Mouse (Mus musculus) adrenal gland, adult 18-20 months (tissue): ENCODE measurements around the gene H2-M10.2. TPM values are rescaled to one million over a fixed set of nuclear protein-coding genes. Genes with fewer than 3 reads are reported as not detected.
A peak's percentile ranks its signal among the peaks of the same experiment; 100 is the strongest.
"Not testable (repeated sequence)": the region's sequence is repeated elsewhere in the genome, so short reads cannot be mapped to it uniquely, and the experiment has no call there.

Experiments used
- DNase-seq, 2 experiments: peaks; one replicate each; pipeline ENCODE4 v3.0.0; 2021 to 2022; ENCODE audit warnings: low spot score in 2 of 2
- total RNA-seq, 2 experiments: library from RNA; stranded (reverse); gene quantifications; 1 replicate in 1 of 2; 2 replicates in 1 of 2; pipeline ENCODE4 v1.2.3; 2021

Gene H2-M10.2
- total RNA-seq, 2 experiments from 2014 or later: not detected

GRCm38 (mm10) chr17:36253087-36253600, 33.1 kb downstream of the H2-M10.2 start:
- no peak for DNase-seq

DNA sequence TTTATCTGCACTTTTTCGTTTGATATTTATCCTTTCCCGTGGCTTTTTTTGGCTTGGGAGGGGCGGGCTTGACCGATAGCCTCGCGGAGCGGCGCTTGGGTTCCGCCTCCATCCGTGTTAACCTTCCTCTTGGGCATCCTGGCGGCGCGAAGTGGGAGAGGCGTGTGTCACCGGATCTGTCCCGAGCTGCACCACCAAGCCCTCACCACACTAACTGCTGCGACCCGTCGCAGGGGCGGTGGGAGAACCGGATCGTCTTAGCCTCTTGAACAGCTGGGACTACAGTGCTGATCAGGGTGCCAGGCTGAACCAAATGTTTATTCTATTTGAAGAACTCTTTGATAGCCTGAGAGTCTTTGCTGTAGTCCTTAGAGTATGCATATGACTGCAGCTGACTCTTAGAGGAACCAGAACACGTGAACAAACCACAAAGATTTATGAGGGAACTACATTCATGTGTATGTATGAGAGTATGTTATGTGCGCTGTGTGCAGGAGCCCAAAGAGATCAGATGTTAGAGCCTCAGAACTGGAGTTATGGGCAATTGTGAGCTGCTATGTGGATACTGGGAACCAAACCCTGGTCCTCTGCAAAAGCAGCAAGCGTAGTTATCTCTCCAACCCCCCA, 33.9 kb downstream of the H2-M10.2 start:
- peak; percentile 25 to 35 for DNase-seq

- no peak for DNase-seq
These were observed 37.4 kb downstream of the H2-M10.2 start for GRCm38 (mm10) chr17:36248886-36249285.

- DNase-seq: no peak
These were observed 40.5 kb downstream of the H2-M10.2 start for GRCm38 (mm10) chr17:36245741-36246140.

- DNase-seq: no peak
These were observed 42.3 kb downstream of the H2-M10.2 start for GRCm38 (mm10) chr17:36244031-36244430.

DNA sequence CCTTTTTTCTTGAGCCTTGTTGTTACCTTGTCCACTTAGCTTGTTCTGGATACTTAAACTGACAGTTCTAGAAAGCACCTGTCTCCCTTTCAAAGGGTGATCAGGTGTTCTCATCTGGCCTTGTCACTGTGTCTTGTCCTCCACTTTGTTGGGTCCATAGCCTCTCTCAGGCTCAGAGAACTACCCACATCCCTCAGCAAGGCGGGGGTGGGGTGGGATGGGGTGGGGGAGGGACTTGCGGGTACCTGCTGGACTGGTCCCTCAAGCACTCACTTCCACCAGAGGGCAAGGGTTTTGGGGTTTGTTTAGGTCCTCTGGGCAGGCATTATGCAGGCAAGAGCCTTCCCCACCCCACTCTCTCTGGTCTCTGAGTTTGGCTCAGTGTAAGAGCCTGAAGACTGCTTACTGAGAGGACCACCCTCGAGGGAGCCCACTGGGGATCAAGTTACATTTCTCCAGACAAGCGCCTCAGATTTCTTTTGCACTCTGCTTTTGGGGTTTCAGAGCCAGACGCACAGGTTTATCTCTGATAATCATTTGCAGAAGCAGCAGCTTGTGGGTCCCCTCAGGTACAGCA, 45.6 kb downstream of the H2-M10.2 start:
- DNase-seq: no peak

GRCm38 (mm10) chr17:36237321-36237921, 48.9 kb downstream of the H2-M10.2 start:
- no peak for DNase-seq

DNA sequence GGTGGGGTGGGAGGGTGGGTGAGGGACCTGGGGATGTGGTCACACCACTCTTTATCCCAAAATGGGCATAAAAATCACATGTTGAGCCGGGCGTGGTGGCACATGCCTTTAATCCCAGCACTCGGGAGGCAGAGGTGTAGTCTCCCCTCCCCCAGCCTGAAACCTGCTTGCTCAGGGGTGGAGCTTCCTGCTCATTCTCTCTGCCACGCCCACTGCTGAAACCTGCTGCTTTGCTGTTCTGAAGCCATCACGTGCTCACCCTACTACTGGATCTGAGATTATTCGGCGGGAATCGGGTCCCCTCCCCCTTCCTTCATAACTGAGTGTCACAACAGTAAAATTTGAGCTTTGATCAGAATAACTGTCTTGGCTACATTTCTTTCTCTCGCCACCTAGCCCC, 51.0 kb downstream of the H2-M10.2 start:
- DNase-seq: not testable (repeated sequence)

Other genes with a start within 250 kb of the H2-M10.2 start
- gene H2-T22, start 243.7 kb downstream of the H2-M10.2 start, total RNA-seq: 10 to 100 TPM; 33.0 to 61.5 TPM
- not detected for gene Gm6034, start 243.5 kb downstream of the H2-M10.2 start, total RNA-seq
- 10 to 100 TPM in 1 of 2 experiments, 1 to 10 TPM in 1; 7.0 to 18.8 TPM for gene Gm11127, start 228.1 kb downstream of the H2-M10.2 start, total RNA-seq
- gene Gm19684, start 164.8 kb downstream of the H2-M10.2 start, total RNA-seq: under 1 TPM in 1 of 2 experiments, not detected in 1; 0.77 TPM
- gene Gm7030, start 157.1 kb downstream of the H2-M10.2 start, total RNA-seq: under 1 TPM; 0.53 to 0.67 TPM
- under 1 TPM in 1 of 2 experiments, not detected in 1; 0.90 TPM for gene Gm8909, start 118.0 kb downstream of the H2-M10.2 start, total RNA-seq
- gene H2-T3, start 96.2 kb downstream of the H2-M10.2 start, total RNA-seq: not detected
- 10 to 100 TPM; 38.5 to 39.4 TPM for gene Rpp21, start 28.4 kb downstream of the H2-M10.2 start, total RNA-seq
- gene Trim39, start 14.2 kb downstream of the H2-M10.2 start, total RNA-seq: 10 to 100 TPM; 21.3 to 21.5 TPM
- not detected for gene H2-M10.1, start 39.7 kb upstream of the H2-M10.2 start, total RNA-seq
- not detected for gene H2-M10.3, start 81.9 kb upstream of the H2-M10.2 start, total RNA-seq
- not detected for gene H2-M10.4, start 175.8 kb upstream of the H2-M10.2 start, total RNA-seq